Mouse (Mus musculus): Measurements from ENCODE around the gene Hs3st5. TPM values are rescaled to one million over a fixed set of nuclear protein-coding genes. Genes with fewer than 3 reads are reported as not detected.
"Not testable (repeated sequence)": the region's sequence is repeated elsewhere in the genome, so short reads cannot be mapped to it uniquely, and the experiment has no call there.

Gene Hs3st5
- under 1 TPM; 0.40 to 0.47 TPM for total RNA-seq (2021)
- long read RNA-seq, experiment 1 = 0 reads
- long read RNA-seq, experiment 2, partial matches to known transcripts = 1 of 2 reads
- long read RNA-seq, experiment 2, other reads (novel, unspliced or antisense) = 1 of 2 reads

DNA sequence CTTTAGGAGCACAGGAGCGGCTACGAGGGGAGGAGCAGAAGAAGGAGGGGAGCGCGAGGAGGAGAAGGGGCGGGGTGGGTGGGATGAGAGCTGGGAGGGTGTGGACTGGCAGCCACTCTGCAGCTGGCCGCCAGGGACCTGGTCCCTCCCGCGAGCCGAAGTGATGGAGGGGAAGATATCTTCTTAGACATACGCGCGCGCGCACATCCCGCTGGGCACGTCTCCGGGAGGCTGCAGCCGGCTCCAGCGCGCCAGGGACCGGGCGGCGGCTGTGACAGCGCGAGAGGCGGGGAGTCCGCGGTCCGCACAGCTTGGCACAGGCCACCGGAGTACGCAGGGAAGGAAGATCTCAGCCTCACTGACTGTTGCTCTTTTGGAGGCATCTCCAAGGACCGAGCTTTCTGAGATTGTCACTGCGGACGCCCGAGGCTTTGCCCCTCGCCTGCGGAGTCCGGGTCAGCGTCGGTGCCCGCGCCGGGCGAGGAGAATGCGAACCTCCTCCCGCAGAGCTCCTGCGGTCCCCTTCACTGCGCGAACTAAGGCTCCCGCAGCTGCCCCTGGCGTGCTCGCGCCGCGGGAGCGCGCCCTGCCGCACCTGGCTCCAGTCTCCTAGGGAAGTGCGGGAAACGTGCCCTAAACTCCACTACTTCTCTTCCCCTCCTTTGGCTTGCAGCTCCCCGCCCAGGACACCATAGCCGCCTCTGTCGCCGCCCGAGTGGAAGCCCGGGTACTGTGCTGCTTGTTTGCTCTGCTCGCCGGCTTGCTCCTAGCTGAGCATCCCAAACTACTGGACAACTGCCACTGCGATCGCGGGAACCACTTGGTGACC, at the start of gene Hs3st5:
Hs3st5 (plus strand) TSS at position 88 of the 829 bp plus-strand sequence.
- intact Hi-C loops (cut with DNase I; ENCODE audit: low total_unique reads) = no loop called here
- DNase-seq = peak; percentile 38

DNA sequence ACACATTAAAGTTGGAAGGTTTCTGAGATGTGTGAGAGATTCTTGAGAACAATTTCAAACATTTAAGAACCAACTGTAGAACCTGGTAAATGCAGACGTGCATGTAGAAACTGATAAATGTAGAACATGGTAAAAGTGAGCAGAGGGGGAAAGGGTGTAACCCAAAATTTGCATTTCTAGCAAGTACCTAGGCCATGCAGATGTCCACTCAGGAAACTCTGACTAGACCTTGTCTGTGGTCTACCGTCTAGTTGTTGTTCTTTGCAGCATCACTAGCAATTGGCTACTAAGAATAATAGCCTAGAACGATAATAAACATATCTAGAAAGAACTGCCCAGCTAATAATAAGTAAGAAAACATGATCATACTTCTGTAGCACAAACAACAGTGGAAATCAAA, 38.0 kb upstream of the Hs3st5 start:
- intact Hi-C loops (cut with DNase I; ENCODE audit: low total_unique reads) = no loop called here
- DNase-seq = no peak

DNA sequence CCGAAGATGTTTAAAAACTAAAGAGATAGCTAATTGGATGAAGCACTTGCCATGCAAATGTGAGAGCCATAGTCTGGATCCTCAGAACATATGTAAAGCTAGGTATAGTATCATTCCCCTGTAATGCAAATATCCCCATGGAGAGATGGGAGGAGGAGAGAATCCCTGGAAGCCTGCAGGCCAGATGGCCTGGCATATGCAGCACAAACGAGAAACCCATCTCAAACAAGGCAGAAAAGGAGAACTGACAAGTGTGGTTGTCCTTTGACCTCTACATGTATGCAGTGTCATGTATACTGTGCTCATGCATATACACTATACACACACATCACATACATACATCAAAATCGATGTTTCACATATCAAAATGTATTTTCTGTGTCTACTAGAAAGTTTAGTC, 35.5 kb upstream of the Hs3st5 start:
- DNase-seq = no peak
- intact Hi-C loops (cut with DNase I; ENCODE audit: low total_unique reads) = no loop called here

DNA sequence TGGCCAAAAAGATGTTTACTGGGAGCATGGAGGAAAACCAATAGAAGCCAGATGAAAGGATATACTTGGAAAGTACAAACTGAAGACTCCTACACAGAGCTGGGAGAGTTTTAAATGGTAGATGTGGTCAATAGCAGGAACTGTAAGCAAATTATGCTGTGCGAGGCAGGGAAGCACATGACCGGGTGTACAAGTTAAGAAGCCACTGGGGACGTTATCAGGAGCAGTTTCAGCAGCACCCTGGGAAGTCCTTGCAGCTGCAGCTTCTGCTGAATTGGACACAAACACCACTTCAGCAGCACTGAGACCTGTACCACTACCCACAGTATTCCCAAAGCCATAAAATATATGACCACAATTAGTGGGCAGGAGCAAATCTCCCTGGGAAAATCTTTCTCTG, 31.8 kb upstream of the Hs3st5 start:
- no peak for DNase-seq
- intact Hi-C loops (cut with DNase I; ENCODE audit: low total_unique reads) = no loop called here

DNA sequence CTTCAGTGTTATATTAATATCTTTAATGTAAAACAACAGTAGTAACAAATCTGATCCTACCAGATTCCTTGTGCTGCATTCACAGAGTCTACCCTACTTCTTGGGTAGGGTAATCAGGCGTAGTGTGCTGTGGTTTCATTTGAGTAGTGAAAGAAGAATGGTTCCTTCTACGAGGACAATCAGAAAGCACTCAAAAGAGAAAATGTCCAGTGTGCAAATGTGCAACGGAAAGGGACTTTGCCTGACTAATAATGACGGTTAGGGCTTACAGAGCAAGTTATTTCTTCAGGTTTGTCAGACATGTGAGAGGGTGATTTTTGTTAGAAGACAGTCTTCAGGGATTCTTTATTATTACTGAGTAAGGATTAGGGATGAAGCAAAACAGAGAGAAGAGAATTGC, 29.1 kb upstream of the Hs3st5 start:
- no peak for DNase-seq

DNA sequence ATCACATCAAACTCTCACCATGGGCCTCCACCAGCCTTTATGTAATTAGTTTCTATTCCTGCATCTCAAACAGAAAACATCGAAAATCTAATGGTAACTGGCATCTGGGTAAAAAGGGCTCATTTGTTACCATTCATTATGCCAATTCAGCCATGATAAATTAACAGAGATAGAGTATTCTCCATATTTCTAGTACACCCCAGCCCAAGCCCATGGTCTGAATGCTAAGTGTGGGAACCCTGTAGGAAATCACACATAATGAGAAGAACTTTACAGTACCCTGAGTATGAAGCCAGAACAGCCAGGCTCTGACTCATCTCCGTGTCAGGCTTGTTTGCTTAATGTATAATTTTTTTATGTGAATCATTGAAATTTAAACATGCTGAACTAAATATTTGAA, 23.3 kb upstream of the Hs3st5 start:
- intact Hi-C loops (cut with DNase I; ENCODE audit: low total_unique reads) = no loop called here
- DNase-seq = no peak

More for the DNA sequence above, 29.1 kb upstream of the Hs3st5 start:
- intact Hi-C loops (cut with DNase I; ENCODE audit: low total_unique reads) = no loop called here

DNA sequence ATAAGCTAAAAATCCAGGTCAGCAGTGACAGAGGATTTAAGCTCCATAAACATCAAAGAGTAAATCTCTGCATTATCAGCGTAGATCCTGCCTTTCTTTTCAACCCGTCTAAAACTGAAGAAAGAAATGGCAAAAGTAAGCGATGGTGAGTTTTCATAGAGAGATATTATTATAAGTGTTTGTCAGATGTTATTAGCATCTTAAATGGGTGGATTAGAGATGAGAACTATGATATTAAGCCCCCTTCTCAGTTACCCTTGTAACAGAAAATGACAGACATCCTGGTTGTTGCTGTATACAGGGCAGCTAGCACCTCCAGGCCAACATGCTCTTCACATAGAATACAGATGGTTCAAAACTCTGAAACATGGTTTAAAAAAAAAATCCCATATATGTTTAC, 22.6 kb upstream of the Hs3st5 start:
- no peak for DNase-seq
- intact Hi-C loops (cut with DNase I; ENCODE audit: low total_unique reads) = no loop called here

DNA sequence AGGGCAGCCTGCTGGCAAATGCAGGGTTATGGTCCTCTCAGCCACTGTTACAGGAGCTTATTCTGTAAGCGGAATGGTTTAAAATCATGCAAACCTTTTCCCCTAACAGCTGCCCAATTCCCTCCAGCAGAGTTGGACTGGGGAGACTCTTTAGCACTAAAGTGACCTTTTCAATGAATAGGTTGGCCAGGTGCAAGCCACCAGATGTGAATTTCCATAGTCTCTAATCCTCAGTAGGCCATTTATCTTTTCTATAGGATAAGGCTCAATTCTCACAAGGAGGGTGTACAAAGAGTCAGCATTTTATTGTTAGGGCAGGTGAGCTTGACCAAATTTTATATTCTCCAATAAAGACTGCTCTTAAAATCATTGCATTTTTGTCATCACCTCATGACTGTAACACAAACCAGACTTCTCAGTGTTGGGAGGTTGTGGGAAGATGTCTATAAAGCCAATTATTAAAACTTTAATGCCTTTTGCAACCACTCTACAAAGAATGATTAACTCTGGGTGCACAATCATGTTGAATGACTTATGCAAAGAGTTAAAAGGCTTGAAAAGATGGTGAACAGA, 21.8 kb upstream of the Hs3st5 start:
- no peak for DNase-seq
- intact Hi-C loops (cut with DNase I; ENCODE audit: low total_unique reads) = no loop called here

DNA sequence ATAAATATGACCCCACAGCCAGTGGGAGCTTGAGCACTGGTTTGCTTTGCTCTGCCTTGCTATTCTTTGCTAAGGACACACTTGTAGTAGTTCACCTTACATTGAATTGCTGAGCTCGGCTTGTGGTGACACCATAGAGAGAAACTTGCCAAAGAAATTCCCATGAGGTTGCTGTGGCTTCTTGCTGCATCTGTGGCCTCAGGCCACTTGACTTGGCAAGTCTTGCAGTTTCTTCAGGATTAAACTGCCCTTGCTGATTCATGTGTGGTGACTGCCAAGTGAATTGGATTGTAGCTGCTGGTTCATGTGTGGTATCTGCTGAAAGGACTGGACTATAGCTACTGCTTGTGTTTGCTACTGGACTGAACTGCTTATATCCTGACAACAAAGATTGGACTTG, 13.0 kb upstream of the Hs3st5 start:
- intact Hi-C loops (cut with DNase I; ENCODE audit: low total_unique reads) = no loop called here
- DNase-seq = no peak

DNA sequence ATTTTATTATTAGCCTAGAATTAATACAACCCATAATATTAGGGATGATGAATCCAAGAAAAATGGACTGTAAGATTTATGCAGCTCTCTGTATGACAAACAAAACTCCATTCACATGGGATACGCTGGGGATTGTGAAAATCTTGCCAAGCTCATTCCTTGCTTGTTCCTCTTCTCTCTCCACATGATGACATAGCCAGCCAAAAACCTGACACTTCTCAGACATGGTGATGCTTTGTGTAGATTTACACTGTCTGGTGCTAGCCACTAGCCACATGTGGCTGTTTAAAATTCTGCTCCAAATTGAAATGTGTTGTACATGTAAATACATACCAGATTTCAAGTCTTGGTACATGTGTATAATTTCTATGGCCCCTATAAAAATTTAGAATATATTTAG, 6.9 kb upstream of the Hs3st5 start:
- intact Hi-C loops (cut with DNase I; ENCODE audit: low total_unique reads) = no loop called here
- DNase-seq = no peak

DNA sequence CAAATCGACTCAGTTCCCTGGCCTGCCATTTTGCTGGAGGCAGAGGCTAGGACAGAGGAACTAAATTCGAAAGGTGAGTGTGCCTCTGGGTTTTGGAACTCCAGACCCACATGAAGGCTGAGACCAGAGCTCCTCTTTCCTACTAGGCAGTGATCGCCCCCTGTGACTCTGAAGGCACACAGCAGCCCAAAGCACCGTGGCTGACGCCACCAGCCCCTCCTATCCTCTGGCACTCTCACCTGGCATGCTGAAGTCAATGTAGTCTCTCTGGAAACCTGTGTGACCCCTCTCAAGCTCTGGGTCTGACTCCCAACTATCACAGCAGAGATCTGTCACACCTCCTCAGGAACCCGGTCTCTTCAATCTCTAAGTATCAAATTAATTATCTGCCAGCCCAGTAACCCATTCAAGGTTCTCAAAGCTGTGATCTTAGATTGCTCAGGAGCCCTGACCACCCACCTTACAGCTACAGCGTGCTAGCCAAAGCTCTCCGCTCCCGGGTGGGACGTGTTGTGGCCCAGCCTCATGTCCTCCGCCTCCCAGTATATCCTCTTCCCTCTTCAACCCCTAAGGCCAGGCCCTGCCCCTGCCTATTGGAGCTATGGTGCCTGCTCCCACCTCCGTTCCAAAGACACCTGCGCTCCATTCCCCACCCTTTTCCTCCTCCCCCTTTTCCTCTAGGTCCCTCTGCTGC, 434 bp upstream of the Hs3st5 start:
- no peak for DNase-seq
- intact Hi-C loops (cut with DNase I; ENCODE audit: low total_unique reads) = no loop called here

DNA sequence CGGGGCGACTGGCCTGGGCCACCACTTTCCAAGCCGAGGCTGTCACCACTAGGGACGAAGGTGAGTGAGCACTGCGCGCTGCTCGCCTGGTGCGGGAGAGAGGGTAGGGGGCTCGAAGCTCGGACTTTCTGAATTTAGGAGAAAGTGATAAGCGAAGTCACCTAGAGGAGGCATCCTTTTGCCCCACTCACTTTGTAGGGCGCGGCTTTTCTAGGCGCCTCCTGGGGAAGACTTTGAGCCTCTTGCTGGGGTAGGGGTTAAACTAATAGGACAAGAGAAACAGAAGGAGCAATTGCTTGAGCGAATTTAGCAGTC, 899 bp downstream of the Hs3st5 start:
- no peak for DNase-seq
- intact Hi-C loops (cut with DNase I; ENCODE audit: low total_unique reads) = no loop called here

DNA sequence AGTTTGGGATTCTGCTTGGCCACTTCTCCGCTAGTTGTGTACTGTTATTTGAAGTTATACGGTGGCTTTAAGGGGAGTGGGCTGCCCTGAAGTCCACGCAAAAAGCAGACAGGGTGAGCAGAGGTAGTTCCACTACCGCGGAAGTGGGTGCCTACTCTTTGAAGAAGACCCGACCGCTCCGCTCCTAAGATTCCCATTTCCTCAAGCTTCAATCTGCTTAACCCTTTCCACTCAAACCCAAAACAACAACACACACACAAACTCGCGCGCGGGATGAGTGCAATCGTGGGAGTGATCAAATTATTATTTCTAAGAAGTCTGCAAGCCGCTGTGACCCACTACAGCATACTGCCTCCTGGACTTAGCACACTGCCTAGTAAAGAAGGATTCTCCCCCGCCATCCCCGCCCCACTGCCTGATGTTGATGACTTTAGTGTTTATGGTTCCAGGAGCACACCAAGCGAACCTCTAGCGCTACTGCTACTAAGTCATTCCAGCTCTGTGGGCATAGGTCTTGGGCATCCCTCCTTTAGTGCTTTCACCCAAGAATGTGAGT, 1.5 kb downstream of the Hs3st5 start:
- intact Hi-C loops (cut with DNase I; ENCODE audit: low total_unique reads) = no loop called here
- DNase-seq = no peak

DNA sequence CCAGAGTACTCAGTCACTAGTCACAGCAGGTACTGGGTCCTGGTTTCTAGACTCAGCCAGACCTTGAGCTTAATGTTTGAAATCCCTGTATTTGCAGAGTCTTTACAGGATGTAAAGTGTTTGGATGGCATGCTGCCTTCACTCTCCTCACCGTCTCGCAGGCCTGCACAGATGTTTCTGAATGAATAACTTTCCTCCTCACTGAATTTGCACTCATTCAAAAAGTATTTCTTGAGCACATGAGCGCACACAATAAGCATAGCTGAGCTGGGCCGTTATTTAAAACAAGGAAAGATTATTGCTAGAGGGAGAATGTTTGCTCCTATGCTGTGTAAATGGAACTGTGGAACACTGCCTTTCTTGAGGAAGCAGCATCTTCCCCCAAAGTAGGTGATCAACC, 2.9 kb downstream of the Hs3st5 start:
- intact Hi-C loops (cut with DNase I; ENCODE audit: low total_unique reads) = no loop called here
- no peak for DNase-seq

DNA sequence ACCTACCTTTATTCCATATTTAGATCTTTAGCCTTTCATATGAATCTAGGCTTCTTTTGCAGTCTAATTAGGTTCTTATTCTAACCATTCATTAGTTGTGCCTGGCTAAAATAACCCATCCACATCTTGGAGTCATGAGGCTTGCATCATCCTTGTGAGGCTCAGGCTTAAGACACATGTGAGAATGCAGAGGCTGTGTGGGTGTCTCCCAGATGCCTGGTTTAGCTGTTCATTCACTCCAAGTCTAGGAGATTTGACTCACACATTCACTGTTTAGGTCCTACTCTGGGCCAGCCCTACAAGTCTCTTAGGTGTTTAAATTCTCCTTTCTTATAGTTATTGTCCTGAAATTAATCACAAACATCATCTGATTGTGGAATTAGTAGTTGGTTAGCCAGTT, 17.3 kb downstream of the Hs3st5 start:
- intact Hi-C loops (cut with DNase I; ENCODE audit: low total_unique reads) = no loop called here
- no peak for DNase-seq

DNA sequence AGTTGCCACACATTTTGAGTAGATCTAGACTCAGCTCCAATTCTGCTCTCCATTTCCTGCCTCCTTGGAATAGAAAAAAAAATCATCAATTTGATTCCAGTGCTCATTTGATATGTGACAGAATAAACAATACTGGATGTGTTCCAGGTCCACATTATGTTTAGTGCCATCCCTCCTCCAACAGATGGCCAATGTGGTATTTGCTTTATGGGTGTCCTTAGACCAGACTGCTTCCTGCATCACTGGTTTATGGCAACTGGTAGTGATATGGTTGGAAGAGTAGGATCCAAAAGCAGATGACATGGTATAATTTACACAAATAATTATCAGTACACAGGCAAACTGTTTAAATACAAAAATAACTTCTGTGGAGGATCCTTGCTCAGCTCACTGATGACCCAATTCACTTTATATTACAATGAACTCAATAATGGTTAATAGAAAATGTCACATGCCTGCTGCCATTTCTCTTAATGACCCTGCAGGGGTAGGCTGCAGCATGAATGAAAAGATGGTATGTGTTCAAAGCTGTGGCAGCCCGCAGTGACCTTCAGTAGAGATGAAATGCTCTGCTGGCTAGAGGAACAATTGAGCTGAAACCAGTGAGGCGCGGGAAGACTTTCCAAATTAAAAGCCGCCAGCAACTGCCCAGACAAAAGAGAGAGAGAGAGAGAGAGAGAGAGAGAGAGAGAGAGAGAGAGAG, 27.2 kb downstream of the Hs3st5 start:
- no peak for DNase-seq
- intact Hi-C loops (cut with DNase I; ENCODE audit: low total_unique reads) = no loop called here

DNA sequence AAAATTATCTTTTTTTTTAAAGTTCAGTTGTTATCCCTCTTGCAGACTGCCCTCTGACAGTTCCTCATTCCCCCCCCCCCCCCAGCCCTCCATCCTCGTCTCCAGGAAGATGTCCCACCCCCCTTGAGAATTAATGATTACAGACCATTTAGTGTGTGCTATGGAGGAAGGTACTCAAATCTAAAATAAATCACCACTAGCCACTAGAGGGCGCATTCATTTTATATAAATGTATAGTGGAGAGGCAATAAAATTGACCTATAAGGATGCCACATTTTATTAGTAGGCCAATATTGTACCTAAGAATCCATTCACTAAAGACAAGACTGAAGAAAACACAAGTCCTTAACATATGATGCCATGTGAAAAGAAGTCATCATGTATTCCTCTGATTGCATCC, 40.0 kb downstream of the Hs3st5 start:
- intact Hi-C loops (cut with DNase I; ENCODE audit: low total_unique reads) = loop anchor here (5.0 kb wide), 1 partner anchor 286 kb away; no protein-coding TSS in a partner anchor
- DNase-seq = no peak

DNA sequence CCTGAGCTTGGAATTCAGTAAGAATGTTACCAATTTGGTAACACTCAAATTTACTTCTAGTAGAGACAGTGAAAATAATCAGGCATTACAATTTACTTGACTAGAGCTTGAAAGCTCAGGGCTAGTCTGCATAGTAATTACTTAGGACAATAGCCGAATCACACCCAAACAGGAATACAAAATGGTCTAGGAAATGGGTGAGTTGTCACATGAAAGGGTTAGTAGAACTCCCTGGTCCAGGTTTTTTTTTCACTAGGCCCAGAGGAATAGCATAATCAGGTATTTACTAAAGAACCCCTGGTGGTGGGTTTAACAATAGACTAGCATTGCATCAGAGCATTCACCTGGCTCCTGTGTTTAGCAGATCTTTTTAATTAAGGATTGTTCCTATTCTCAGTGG, 41.1 kb downstream of the Hs3st5 start:
- DNase-seq = not testable (repeated sequence)
- intact Hi-C loops (cut with DNase I; ENCODE audit: low total_unique reads) = loop anchor here (5.0 kb wide), 1 partner anchor 285 kb away; no protein-coding TSS in a partner anchor

DNA sequence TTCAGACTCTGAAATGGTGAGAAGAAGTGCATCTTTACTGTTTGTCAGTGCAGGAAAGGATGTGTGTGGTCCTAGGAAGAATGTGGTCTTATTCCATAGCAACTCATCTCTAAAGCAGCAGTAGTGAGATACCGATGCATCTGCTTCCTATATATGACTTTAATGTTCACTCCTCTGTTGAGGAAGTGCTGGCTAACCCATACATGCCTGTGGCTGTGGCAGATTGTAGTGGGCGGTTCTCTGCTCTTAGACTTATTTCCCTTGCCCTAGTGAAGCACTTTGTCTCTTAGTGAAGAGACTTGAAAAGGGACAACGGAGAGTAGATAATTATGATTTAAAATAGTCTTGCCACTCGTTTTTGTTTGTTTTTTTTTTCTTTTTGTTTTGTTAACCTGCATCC, 47.4 kb downstream of the Hs3st5 start:
- intact Hi-C loops (cut with DNase I; ENCODE audit: low total_unique reads) = no loop called here
- no peak for DNase-seq
